Mouse (Mus musculus): ENCODE data around the gene Arfgef2. TPM values are rescaled to one million over a fixed set of nuclear protein-coding genes. Genes with fewer than 3 reads are reported as not detected.

Gene Arfgef2
- polyA plus RNA-seq, 1 experiment from 2014 or later: 6.1 TPM

- DNase-seq (ENCODE audit: low spot score) (no peak), ATAC-seq (replicated peaks; ENCODE audit: low FRiP score) (no peak)
- Histone ChIP-seq H3K9ac (ENCODE audit: low read length) (no peak overlapping the region), H3K9me3 (ENCODE audit: control insufficient read depth, low read length) (no peaks in the 10 kb centered on the region), H3K4me1 (replicated peaks; ENCODE audit: control insufficient read depth, insufficient read depth, low read length) (no peaks in the 10 kb centered on the region), H3K27me3 (ENCODE audit: control insufficient read depth, insufficient read depth, low read length) (no peaks in the 10 kb centered on the region), H3K27ac (ENCODE audit: low read depth, low read length) (no peak overlapping the region), H3K36me3 (ENCODE audit: control insufficient read depth, insufficient read depth, low read length) (no peaks in the 10 kb centered on the region), H3K4me2 (ENCODE audit: low read depth, low read length, severe bottlenecking) (no peak overlapping the region), H3K4me3 (ENCODE audit: low read depth, low read length) (no peak overlapping the region)
- WGBS: 92% methylated on average over 8 of the region's 8 CpGs
Observed at GRCm38 (mm10) chr2:166826491-166827224, 21.3 kb downstream of the Arfgef2 start.

DNA sequence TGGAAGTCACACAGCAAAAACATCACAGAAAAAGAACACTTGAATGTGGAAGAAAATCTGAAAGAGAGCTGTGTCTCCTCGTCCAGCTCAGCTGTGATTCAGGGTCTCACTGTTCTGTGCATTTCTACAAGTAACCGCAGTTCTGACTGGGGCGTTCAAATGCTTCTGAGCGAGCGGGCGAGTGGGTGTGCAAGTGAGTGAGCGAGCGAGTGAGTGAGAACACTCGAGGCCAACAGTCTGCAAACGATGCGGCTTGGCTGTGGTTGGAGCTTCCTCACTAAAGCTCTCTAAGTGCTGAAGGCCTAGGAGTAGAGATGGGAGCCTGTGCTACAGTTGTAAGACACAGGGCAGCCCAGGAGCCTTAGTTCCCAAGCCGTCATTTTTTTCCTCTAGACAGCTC, 22.9 kb downstream of the Arfgef2 start:
- Histone ChIP-seq H3K36me3 (ENCODE audit: control insufficient read depth, insufficient read depth, low read length) (no peaks in the 10 kb centered on the region), H3K4me3 (ENCODE audit: low read depth, low read length) (no peak overlapping the region), H3K4me1 (replicated peaks; ENCODE audit: control insufficient read depth, insufficient read depth, low read length) (no peaks in the 10 kb centered on the region), H3K4me2 (ENCODE audit: low read depth, low read length, severe bottlenecking) (no peak overlapping the region), H3K9ac (ENCODE audit: low read length) (no peak overlapping the region), H3K9me3 (ENCODE audit: control insufficient read depth, low read length) (no peaks in the 10 kb centered on the region), H3K27ac (ENCODE audit: low read depth, low read length) (no peak overlapping the region), H3K27me3 (ENCODE audit: control insufficient read depth, insufficient read depth, low read length) (no peaks in the 10 kb centered on the region)
- ATAC-seq (replicated peaks; ENCODE audit: low FRiP score): no peak
- 93% methylated on average over 12 of the region's 12 CpGs for WGBS
- DNase-seq (ENCODE audit: low spot score): no peak

GRCm38 (mm10) chr2:166830350-166830749, 25.0 kb downstream of the Arfgef2 start:
- no peak overlapping the region for H3K27ac ChIP-seq (ENCODE audit: low read depth, low read length)
- no peak overlapping the region for H3K4me2 ChIP-seq (ENCODE audit: low read depth, low read length, severe bottlenecking)
- H3K36me3 ChIP-seq (ENCODE audit: control insufficient read depth, insufficient read depth, low read length): no peaks in the 10 kb centered on the region
- H3K9me3 ChIP-seq (ENCODE audit: control insufficient read depth, low read length): no peaks in the 10 kb centered on the region
- ATAC-seq (replicated peaks; ENCODE audit: low FRiP score) (no peak), DNase-seq (ENCODE audit: low spot score) (no peak)
- no peaks in the 10 kb centered on the region for H3K4me1 ChIP-seq (replicated peaks; ENCODE audit: control insufficient read depth, insufficient read depth, low read length)
- H3K9ac ChIP-seq (ENCODE audit: low read length): no peak overlapping the region
- H3K27me3 ChIP-seq (ENCODE audit: control insufficient read depth, insufficient read depth, low read length): no peaks in the 10 kb centered on the region
- no peak overlapping the region for H3K4me3 ChIP-seq (ENCODE audit: low read depth, low read length)
- WGBS: 93% methylated on average over 5 of the region's 5 CpGs

- H3K36me3 ChIP-seq (ENCODE audit: control insufficient read depth, insufficient read depth, low read length): no peaks in the 10 kb centered on the region
- 92% methylated on average over 2 of the region's 2 CpGs for WGBS
- H3K9ac ChIP-seq (ENCODE audit: low read length): no peak overlapping the region
- no peaks in the 10 kb centered on the region for H3K27me3 ChIP-seq (ENCODE audit: control insufficient read depth, insufficient read depth, low read length)
- no peak overlapping the region for H3K4me2 ChIP-seq (ENCODE audit: low read depth, low read length, severe bottlenecking)
- H3K4me1 ChIP-seq (replicated peaks; ENCODE audit: control insufficient read depth, insufficient read depth, low read length): no peaks in the 10 kb centered on the region
- ATAC-seq (replicated peaks; ENCODE audit: low FRiP score) (no peak), DNase-seq (ENCODE audit: low spot score) (no peak)
- H3K27ac ChIP-seq (ENCODE audit: low read depth, low read length): no peak overlapping the region
- no peak overlapping the region for H3K4me3 ChIP-seq (ENCODE audit: low read depth, low read length)
- H3K9me3 ChIP-seq (ENCODE audit: control insufficient read depth, low read length): no peaks in the 10 kb centered on the region
Observed at GRCm38 (mm10) chr2:166834091-166834490, 28.7 kb downstream of the Arfgef2 start.

DNA sequence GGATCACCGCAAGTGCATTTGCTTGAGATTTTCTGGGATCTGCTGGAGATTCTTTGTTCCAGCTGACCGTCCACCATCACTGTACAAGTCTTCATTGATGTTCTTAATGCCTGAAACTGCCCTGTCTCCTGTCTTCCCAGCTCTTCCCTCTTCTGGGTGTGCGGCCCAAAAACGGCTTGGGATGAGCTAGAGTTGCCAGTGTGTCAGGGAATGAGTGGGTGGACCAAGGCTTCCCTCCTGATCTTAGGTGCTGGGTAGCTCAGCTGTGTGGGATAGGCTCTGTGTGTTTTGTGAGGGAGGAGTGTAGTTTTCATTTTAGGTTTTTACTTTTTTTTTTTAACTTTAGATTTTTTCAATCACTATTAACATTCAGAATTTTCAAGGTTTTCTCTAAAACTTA, 29.4 kb downstream of the Arfgef2 start:
- DNase-seq (ENCODE audit: low spot score): no peak

GRCm38 (mm10) chr2:166835581-166835980, 30.2 kb downstream of the Arfgef2 start:
- Histone ChIP-seq H3K27ac (ENCODE audit: low read depth, low read length) (no peak overlapping the region), H3K27me3 (ENCODE audit: control insufficient read depth, insufficient read depth, low read length) (no peaks in the 10 kb centered on the region), H3K4me2 (ENCODE audit: low read depth, low read length, severe bottlenecking) (no peak overlapping the region), H3K4me1 (replicated peaks; ENCODE audit: control insufficient read depth, insufficient read depth, low read length) (no peaks in the 10 kb centered on the region), H3K36me3 (ENCODE audit: control insufficient read depth, insufficient read depth, low read length) (no peaks in the 10 kb centered on the region), H3K9ac (ENCODE audit: low read length) (no peak overlapping the region), H3K4me3 (ENCODE audit: low read depth, low read length) (no peak overlapping the region), H3K9me3 (ENCODE audit: control insufficient read depth, low read length) (no peaks in the 10 kb centered on the region)
- ATAC-seq (replicated peaks; ENCODE audit: low FRiP score) (no peak), DNase-seq (ENCODE audit: low spot score) (no peak)
- WGBS: 87% methylated on average over 5 of the region's 5 CpGs

More for the DNA sequence above, 29.4 kb downstream of the Arfgef2 start:
- no peaks in the 10 kb centered on the region for H3K27me3 ChIP-seq (ENCODE audit: control insufficient read depth, insufficient read depth, low read length)
- H3K27ac ChIP-seq (ENCODE audit: low read depth, low read length): no peak overlapping the region
- ATAC-seq (replicated peaks; ENCODE audit: low FRiP score): no peak
- no peaks in the 10 kb centered on the region for H3K4me1 ChIP-seq (replicated peaks; ENCODE audit: control insufficient read depth, insufficient read depth, low read length)
- WGBS: 92% methylated on average over 4 of the region's 4 CpGs
- no peak overlapping the region for H3K4me2 ChIP-seq (ENCODE audit: low read depth, low read length, severe bottlenecking)
- H3K4me3 ChIP-seq (ENCODE audit: low read depth, low read length): no peak overlapping the region
- no peak overlapping the region for H3K9ac ChIP-seq (ENCODE audit: low read length)
- H3K9me3 ChIP-seq (ENCODE audit: control insufficient read depth, low read length): no peaks in the 10 kb centered on the region
- no peaks in the 10 kb centered on the region for H3K36me3 ChIP-seq (ENCODE audit: control insufficient read depth, insufficient read depth, low read length)

- Histone ChIP-seq H3K27ac (ENCODE audit: low read depth, low read length) (no peak overlapping the region), H3K4me1 (replicated peaks; ENCODE audit: control insufficient read depth, insufficient read depth, low read length) (no peaks in the 10 kb centered on the region), H3K4me2 (ENCODE audit: low read depth, low read length, severe bottlenecking) (no peak overlapping the region), H3K27me3 (ENCODE audit: control insufficient read depth, insufficient read depth, low read length) (no peaks in the 10 kb centered on the region), H3K9ac (ENCODE audit: low read length) (no peak overlapping the region), H3K36me3 (ENCODE audit: control insufficient read depth, insufficient read depth, low read length) (no peaks in the 10 kb centered on the region), H3K4me3 (ENCODE audit: low read depth, low read length) (no peak overlapping the region), H3K9me3 (ENCODE audit: control insufficient read depth, low read length) (no peaks in the 10 kb centered on the region)
- 82% methylated on average over 4 of the region's 4 CpGs for WGBS
- no peak for ATAC-seq (replicated peaks; ENCODE audit: low FRiP score)
- no peak for DNase-seq (ENCODE audit: low spot score)
Observed at GRCm38 (mm10) chr2:166841813-166842212, 36.4 kb downstream of the Arfgef2 start.

- WGBS: 88% methylated on average over 11 of the region's 11 CpGs
- H3K9me3 ChIP-seq (ENCODE audit: control insufficient read depth, low read length): no peaks in the 10 kb centered on the region; the same call in 1 of the 2 replicates
Observed at GRCm38 (mm10) chr2:166850691-166851090, 45.3 kb downstream of the Arfgef2 start.

GRCm38 (mm10) chr2:166852270-166852669, 46.9 kb downstream of the Arfgef2 start:
- ATAC-seq (replicated peaks; ENCODE audit: low FRiP score) (no peak), DNase-seq (ENCODE audit: low spot score) (no peak)
- Histone ChIP-seq H3K27ac (ENCODE audit: low read depth, low read length) (no peak overlapping the region), H3K9ac (ENCODE audit: low read length) (no peak overlapping the region), H3K27me3 (ENCODE audit: control insufficient read depth, insufficient read depth, low read length) (no peaks in the 10 kb centered on the region), H3K4me3 (ENCODE audit: low read depth, low read length) (no peak overlapping the region), H3K4me1 (replicated peaks; ENCODE audit: control insufficient read depth, insufficient read depth, low read length) (no peaks in the 10 kb centered on the region), H3K36me3 (ENCODE audit: control insufficient read depth, insufficient read depth, low read length) (peaks cover 3% of the 10 kb centered on the region; the same call in 1 of the 2 replicates), H3K4me2 (ENCODE audit: low read depth, low read length, severe bottlenecking) (no peak overlapping the region), H3K9me3 (ENCODE audit: control insufficient read depth, low read length) (no peaks in the 10 kb centered on the region; the same call in 1 of the 2 replicates)
- WGBS: 94% methylated on average over 7 of the region's 7 CpGs

More at GRCm38 (mm10) chr2:166850691-166851090, 45.3 kb downstream of the Arfgef2 start:
- Histone ChIP-seq H3K27ac (ENCODE audit: low read depth, low read length) (no peak overlapping the region), H3K4me2 (ENCODE audit: low read depth, low read length, severe bottlenecking) (no peak overlapping the region), H3K4me3 (ENCODE audit: low read depth, low read length) (no peak overlapping the region), H3K36me3 (ENCODE audit: control insufficient read depth, insufficient read depth, low read length) (peaks cover 3% of the 10 kb centered on the region; the same call in 1 of the 2 replicates), H3K9ac (ENCODE audit: low read length) (no peak overlapping the region), H3K4me1 (replicated peaks; ENCODE audit: control insufficient read depth, insufficient read depth, low read length) (no peaks in the 10 kb centered on the region), H3K27me3 (ENCODE audit: control insufficient read depth, insufficient read depth, low read length) (no peaks in the 10 kb centered on the region)
- no peak for DNase-seq (ENCODE audit: low spot score)
- ATAC-seq (replicated peaks; ENCODE audit: low FRiP score): no peak
